Mouse (Mus musculus): ENCODE measurements at regions not wholly inside any gene's neighbourhood (a gene's known extent, or its start where the extent isn't known, plus 50 kb on each side); places are given as distances from the start of the nearest gene placed in this dataset.

GRCm38 (mm10) chr12:16477572-16477971 lies 133.2 kb downstream of the Lpin1 start:
- no peak for DNase-seq

- peak; percentile 49 to 61 for DNase-seq
Measured at GRCm38 (mm10) chr12:16474361-16475080, 136.2 kb downstream of the Lpin1 start.

- DNase-seq = no peak
Measured at GRCm38 (mm10) chr12:16457419-16457818, 153.3 kb downstream of the Lpin1 start.

- DNase-seq = no peak
Measured at GRCm38 (mm10) chr12:16450771-16451435, 159.9 kb downstream of the Lpin1 start.

GRCm38 (mm10) chr12:16438717-16439116 lies 172.0 kb downstream of the Lpin1 start:
- DNase-seq = no peak

DNA sequence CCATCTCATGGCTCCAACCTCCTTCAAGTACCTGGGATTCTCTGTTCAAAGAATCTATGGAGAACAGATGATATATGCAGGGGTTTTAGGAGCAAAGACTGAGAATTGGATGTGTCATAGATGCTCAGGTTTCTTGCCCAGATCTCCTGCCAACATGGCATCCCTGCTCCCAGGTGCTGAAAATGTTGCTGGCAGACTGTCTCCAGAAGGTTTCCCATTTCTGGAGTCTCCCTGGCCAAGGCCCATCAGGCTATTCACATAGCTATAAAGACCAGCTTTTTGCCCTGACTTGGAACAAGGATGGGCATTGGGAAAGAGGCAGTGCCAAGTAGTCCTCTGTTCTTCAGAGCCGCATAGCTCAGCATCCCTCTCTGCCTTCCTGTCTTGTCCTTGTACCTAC lies 173.8 kb downstream of the Lpin1 start:
- no peak for DNase-seq

GRCm38 (mm10) chr12:16436255-16436654 lies 174.5 kb downstream of the Lpin1 start:
- no peak for DNase-seq

DNA sequence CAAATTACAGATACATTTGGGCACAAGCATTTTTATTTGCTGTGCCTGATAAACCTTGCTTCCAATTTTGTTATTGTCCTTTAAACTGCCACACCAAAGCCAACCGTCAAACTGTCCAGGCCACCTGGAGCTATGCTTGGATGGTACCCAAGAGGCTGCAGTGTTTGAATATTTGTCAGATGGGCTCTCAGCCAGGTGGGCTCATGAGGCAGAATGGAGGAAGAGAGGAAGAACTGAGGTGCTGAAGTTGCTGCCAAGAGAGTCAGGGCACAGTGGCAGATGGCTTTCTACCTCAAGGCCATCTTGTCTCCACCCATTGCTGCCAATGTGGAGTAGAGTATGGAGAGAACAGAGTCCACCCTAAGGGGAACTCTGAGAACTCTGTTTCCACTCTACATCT lies 176.0 kb downstream of the Lpin1 start:
- DNase-seq = no peak

DNA sequence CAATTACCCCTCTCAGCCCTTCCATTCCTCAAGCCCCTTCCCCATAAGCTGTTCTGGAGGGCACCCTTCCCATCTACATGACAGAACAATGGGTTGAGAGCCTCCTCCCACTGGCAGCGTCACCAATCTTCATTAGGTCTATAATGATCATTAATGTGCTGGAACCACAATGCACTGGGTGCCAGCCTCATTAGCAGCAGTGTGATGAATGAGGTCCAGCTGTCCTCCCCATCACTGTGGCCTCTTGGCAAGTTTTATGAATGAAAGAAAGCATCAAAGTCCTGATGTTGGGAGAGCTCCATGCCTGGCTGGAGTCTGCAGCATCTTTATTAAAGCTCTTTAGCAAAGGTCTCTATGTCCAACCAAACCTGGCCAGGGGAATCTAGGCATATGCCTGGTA lies 176.5 kb downstream of the Lpin1 start:
- DNase-seq = no peak

GRCm38 (mm10) chr12:16425980-16426379 lies 184.8 kb downstream of the Lpin1 start:
- no peak for DNase-seq

DNA sequence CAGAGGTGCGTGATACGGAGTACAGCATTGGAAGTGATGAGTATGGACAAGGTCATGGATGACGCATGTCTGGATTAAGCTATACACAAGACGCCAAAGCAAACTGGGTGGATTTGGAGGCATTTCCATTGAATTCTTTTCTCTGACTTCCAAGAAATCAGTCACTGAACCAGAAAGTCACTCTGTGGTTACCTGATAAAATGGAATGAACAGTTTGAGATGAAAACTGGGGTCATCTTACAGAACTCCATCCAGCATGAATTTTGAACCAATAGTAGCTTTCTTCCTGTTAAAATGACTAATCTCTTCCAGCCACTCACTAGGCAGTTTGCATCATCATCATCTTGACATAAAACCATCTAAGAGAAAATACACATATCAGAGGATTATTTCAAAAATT lies 186.2 kb downstream of the Lpin1 start:
- no peak for DNase-seq

- DNase-seq = no peak
Measured at GRCm38 (mm10) chr12:16395720-16396119, 215.0 kb downstream of the Lpin1 start.

- DNase-seq = no peak
Measured at GRCm38 (mm10) chr12:16392851-16393250, 217.9 kb downstream of the Lpin1 start.

GRCm38 (mm10) chr12:16391630-16392269 lies 219.0 kb downstream of the Lpin1 start:
- DNase-seq = peak in 1 of 2 experiments; percentile 12

GRCm38 (mm10) chr12:16391163-16391562 lies 219.6 kb downstream of the Lpin1 start:
- DNase-seq = no peak

DNA sequence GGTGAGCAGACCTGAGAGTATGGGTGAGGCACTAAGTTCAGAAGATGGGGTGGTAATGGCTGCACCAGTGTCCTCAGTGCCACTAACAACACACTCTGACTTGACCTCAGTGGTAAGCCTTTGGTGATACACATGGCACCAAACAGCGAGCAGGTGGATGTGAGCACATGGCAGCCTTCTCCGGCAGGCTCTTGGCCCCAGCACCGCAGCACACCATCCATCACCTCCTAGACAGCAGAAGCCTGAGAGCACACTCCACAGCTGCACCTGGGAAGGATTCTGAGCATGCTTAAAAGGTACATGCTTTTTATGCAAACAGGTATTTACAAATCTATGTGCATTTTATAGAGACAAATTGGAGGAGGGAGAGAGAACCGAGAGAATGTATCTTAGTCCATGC lies 223.7 kb downstream of the Lpin1 start:
- no peak for DNase-seq

- no peak for DNase-seq
Measured at GRCm38 (mm10) chr12:16384396-16384795, 226.4 kb downstream of the Lpin1 start.

GRCm38 (mm10) chr12:16383499-16383935 lies 227.2 kb downstream of the Lpin1 start:
- no peak for DNase-seq

DNA sequence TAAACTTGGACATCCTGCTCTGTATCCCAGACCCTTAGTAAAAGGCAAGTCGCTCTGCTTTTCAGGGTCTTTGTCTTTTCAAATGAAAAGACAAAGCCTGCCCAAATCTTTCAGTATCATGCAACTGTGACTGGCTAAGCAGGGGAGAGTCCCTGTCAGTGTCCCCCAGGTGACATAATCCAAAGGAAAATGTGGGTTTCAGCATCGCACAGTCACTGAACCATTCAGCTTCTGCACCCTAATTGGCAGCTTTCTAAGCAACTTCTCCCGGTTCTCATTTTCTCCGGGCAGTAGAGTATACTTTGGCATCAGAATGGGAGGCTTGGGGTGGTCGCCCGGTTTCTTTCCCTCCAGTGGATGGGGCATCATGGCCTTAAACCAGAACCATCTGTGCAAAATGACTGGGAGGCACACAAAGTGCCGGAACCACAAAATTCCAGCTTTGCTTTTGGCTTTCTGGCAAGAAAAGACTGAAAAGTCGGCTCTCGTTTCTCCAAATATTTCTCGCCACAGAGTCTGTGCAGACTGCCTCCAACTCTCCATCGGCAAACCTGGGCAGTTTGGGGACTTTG lies 228.3 kb downstream of the Lpin1 start:
- no peak for DNase-seq

- DNase-seq = no peak
Measured at GRCm38 (mm10) chr12:16381026-16381425, 229.7 kb downstream of the Lpin1 start.

DNA sequence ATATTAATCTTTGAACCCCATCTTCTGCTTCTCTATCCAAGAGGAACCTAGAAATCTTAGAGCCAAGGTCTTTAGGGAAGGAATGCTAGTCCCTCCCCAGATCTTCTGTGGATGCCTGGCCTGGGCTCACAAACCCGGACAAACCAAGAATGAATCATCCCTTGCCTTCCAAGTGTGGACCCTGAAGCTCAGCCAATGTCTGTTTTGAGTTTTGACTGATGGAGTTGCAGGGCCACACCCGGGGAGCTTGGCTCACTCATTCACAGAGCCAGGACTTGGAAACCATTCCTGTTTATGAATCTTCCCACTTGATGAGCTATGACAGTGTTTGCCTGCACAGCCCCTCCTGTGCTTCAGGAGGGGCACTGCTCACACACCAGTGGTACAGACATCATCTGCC lies 230.4 kb downstream of the Lpin1 start:
- DNase-seq = no peak

DNA sequence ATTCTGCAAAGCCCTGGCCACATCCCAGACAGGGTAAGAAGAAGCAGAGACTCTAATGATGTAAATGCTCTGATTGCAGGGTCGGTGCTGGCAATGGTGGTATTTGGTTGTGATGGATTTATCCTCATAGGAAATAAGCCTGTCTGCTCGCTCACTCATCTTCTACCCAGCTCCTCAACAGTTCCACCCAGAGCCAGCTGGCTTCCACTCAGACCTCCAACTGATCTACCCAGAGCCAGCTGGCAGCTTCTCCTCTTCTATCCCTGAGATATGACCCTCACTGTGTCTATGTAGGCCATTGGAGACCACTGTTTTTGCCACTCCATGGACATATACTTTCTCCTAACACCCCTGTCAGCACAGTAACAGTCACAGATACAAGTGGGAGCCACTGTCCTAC lies 231.4 kb downstream of the Lpin1 start:
- DNase-seq = no peak

DNA sequence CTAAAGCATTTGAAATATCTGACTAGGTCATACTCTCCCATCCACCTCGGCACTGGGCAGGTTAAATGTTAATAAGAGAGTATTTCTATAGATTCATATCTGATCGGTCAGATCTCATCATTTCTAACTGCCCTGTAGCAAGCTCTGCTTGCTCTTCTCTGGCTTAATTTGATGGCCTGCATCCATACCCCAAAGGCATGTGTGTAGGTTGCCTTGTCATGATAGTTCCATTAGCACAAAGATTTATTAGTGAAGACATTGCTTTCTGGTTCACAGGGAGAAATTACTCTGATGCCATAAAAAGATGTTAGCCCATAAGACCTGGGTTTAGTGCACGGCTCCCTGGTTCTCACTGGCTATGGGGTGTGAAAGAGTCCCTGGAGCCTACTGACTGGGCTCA lies 232.3 kb downstream of the Lpin1 start:
- DNase-seq = no peak
